Mouse (Mus musculus): ENCODE measurements around the gene Prdx3.

DNA sequence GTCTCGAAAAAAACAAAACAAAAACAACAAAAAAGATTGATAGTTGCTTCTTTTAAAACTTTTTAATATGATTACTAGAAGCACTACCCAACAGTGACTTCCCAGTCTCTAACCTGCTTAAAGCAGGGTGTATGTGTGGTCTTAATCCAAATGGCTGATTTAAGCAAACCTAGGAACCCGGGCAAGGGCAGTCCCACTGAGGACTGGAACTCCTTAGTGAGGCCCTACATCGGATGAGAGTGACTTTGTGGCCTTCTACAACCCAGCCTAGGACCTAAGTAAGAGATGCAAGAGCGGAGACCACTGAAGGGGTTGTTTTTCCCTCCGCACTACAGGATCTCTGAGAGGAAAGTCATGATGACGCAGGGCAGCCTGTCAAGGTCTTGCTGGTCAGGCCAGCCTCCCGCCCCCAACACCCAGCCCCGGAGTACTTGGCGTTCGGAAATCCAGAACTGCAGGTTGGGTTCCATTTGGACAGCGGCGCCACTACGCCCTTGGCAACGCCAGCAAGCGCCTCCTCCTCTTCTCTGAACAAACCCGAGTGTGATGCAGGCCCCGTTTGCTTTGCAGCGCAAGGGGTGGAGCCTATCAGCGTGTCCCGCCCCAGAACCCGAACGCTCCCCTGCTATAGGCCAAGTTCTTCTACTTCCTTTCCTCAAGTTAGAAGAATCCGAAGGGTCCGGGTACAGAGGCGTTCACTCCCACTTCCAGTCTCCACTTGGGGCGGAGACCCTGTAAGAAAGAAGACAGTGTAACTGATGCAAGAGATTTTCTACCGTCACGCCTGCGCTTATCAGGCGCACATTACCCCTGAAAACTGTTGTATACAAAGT is 13.3 kb downstream of the Prdx3 start, which contains the start of gene Sfxn4:
- no peak for TF ChIP-seq CTCF (conservative IDR thresholded peaks at IDR 0.05; ENCODE audit: low read length)
- TF ChIP-seq NANOG (IDR thresholded peaks at IDR 0.05; ENCODE audit: borderline replicate concordance, low read length) = no peak
- no peak for TF ChIP-seq POU5F1 (IDR thresholded peaks at IDR 0.05; ENCODE audit: borderline replicate concordance, low read length)
